Mouse (Mus musculus) liver, embryonic 14.5 days (tissue): ENCODE data around the gene 9130023H24Rik. TPM values are rescaled to one million over a fixed set of nuclear protein-coding genes. Genes with fewer than 3 reads are reported as not detected.

Source experiments
- ATAC-seq: fragments of 200-750 bp; cut with Nextera tagmentation; 2 replicates; pipeline ENCODE4 v1.8.0; 2017; ENCODE audit warnings: moderate number of reproducible peaks, mild to moderate bottlenecking, moderate library complexity; ENCODE audit not compliant: insufficient read depth
- DNase-seq, 3 experiments: peaks; one replicate each; pipeline ENCODE4 v3.0.0-alpha.2; 2012 to 2013; ENCODE audit warnings: low read depth in 3 of 3, low spot score in 3 of 3
- H3K27ac ChIP-seq: fragments of 300-500 bp; sonication (generic); 2 replicates; pipeline ENCODE4 v1.5.1; 2014; ENCODE audit warnings: moderate library complexity, mild to moderate bottlenecking, control low read depth, inconsistent platforms
- H3K27me3 ChIP-seq: fragments of 300-500 bp; sonication (generic); 2 replicates; pipeline ENCODE4 v1.6.1; 2014; ENCODE audit warnings: mild to moderate bottlenecking, low read length, moderate library complexity; ENCODE audit not compliant: control insufficient read depth, insufficient read depth
- H3K36me3 ChIP-seq: fragments of 300-500 bp; sonication (generic); replicated peaks from 2 replicates; pipeline ENCODE4 v1.6.1; 2014; ENCODE audit warnings: low read depth; ENCODE audit not compliant: control insufficient read depth, insufficient read depth
- H3K4me1 ChIP-seq, 2 experiments: fragments of 200-500 bp in 1 of 2; fragments of 300-500 bp in 1 of 2; sonication (generic) in 1 of 2; replicated peaks; 2 replicates each; pipeline ENCODE4 v1.6.1; 2012 to 2014; ENCODE audit warnings: antibody characterized with exemption in 1 of 2, inconsistent platforms in 1 of 2, low read length in 1 of 2; ENCODE audit not compliant: control insufficient read depth in 2 of 2, insufficient read depth in 2 of 2
- H3K4me2 ChIP-seq: fragments of 300-500 bp; sonication (generic); 2 replicates; pipeline ENCODE4 v1.6.1; 2014; ENCODE audit warnings: low read depth, mild to moderate bottlenecking, control low read depth, moderate library complexity
- H3K4me3 ChIP-seq, 2 experiments: fragments of 200-500 bp in 1 of 2; fragments of 300-500 bp in 1 of 2; sonication (generic) in 1 of 2; 2 replicates each; pipeline ENCODE4 v1.5.1; 2012 to 2014; ENCODE audit warnings: low read depth in 2 of 2, low read length in 2 of 2, mild to moderate bottlenecking in 2 of 2, control low read depth in 1 of 2, inconsistent platforms in 1 of 2, moderate library complexity in 1 of 2; ENCODE audit not compliant: insufficient read depth in 1 of 2
- H3K9ac ChIP-seq: fragments of 300-500 bp; sonication (generic); replicated peaks from 2 replicates; pipeline ENCODE4 v1.6.1; 2014; ENCODE audit warnings: mild to moderate bottlenecking, control low read depth, moderate library complexity
- H3K9me3 ChIP-seq: fragments of 300-500 bp; sonication (generic); 2 replicates; pipeline ENCODE4 v1.6.1; 2016; ENCODE audit warnings: low read length, mixed read lengths; ENCODE audit not compliant: control insufficient read depth
- CTCF ChIP-seq: IDR thresholded peaks from 2 replicates; pipeline ENCODE4 v1.5.1; 2016; ENCODE audit warnings: antibody characterized with exemption, low read depth, control low read depth
- EP300 ChIP-seq: IDR thresholded peaks from 2 replicates; pipeline ENCODE4 v1.6.1; 2016; ENCODE audit warnings: antibody characterized with exemption, low read depth
- WGBS: fragments of 180-500 bp; shearing (Covaris S2); extraction: QIAGEN DNeasy Blood & Tissue Kit; methylation state at CpG from one replicate; pipeline ENCODE4 v1.1.7; 2014; ENCODE audit not compliant: insufficient replicate concordance; 5-methylcytosine and 5-hydroxymethylcytosine counted together
- polyA plus RNA-seq, 2 experiments: library from polyadenylated mRNA; depleted of rRNA in 1 of 2; stranded (reverse) in 1 of 2; unstranded in 1 of 2; fragments of >200 nt; fragmentation: Nextera tagmentation in 1 of 2; extraction: Ambion mirVana in 1 of 2; gene quantifications; 2 replicates each; pipeline versions ENCODE4 v1.2.1 to v1.2.3; 2012 to 2014

Gene 9130023H24Rik
- polyA plus RNA-seq, 2 experiments: 1.1 to 1.6 TPM

DNA sequence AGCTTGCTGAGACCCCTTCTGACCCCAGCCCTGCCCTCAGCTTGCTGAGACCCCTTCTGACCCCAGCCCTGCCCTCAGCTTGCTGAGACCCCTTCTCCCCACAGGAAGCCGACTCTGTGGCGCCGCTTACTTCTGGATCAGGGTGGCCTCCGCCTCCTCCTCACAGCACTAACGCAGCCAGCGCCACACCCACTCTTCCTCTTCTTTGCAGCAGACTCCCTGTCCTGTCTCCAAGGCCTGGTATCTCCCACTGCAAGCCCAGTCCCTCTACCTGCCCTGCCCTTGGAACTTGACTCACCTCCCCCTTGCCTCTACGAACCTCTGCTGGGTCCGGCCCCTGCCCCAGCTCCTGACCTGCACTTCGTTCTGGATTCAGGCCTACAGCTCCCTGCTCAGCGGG is 6.1 kb upstream of the 9130023H24Rik start:
- H3K36me3 ChIP-seq: peaks cover 5% of the 10 kb centered on the region
- no peak overlapping the region for H3K9ac ChIP-seq
- no peaks in the 10 kb centered on the region for H3K9me3 ChIP-seq
- peaks cover 2% of the 10 kb centered on the region; the same call in 1 of the 2 replicates for H3K27me3 ChIP-seq
- DNase-seq (no peak), ATAC-seq (no peak)
- peaks cover 8 to 13% of the 10 kb centered on the region in 2 experiments for H3K4me1 ChIP-seq
- WGBS: 80% methylated on average over 10 of the region's 10 CpGs
- no peak overlapping the region for H3K4me3 ChIP-seq
- H3K4me2 ChIP-seq: no peak overlapping the region
- H3K27ac ChIP-seq: no peak overlapping the region
- TF ChIP-seq CTCF (no peak), EP300 (no peak)

DNA sequence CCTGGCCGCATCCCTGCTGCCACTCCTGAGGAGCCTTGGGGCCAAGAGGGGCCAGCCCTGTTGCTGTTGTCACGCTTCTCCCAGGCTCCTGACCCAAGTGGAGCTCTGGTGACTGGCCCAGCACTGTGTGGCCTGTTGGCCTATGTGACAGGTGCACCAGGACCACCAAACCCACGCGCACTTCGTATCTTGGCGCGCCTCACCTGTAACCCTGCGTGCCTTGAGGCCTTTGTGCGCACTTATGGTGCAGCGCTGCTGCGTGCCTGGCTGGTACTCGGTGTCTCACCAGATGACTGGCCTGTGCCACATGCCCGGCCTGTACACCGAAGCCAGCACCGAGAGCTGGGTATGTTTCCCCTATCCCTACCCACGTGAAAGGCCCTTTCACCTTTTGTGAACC is 4.5 kb upstream of the 9130023H24Rik start:
- H3K4me2 ChIP-seq: no peak overlapping the region
- DNase-seq (no peak), ATAC-seq (no peak)
- no peak overlapping the region for H3K9ac ChIP-seq
- TF ChIP-seq CTCF (no peak), EP300 (no peak)
- H3K27me3 ChIP-seq: peaks cover 2% of the 10 kb centered on the region; the same call in 1 of the 2 replicates
- H3K36me3 ChIP-seq: peaks cover 5% of the 10 kb centered on the region
- H3K4me1 ChIP-seq: peaks cover 13 to 14% of the 10 kb centered on the region in 2 experiments
- WGBS: 92% methylated on average over 16 of the region's 16 CpGs
- H3K4me3 ChIP-seq: no peak overlapping the region
- H3K9me3 ChIP-seq: no peaks in the 10 kb centered on the region
- H3K27ac ChIP-seq: no peak overlapping the region

DNA sequence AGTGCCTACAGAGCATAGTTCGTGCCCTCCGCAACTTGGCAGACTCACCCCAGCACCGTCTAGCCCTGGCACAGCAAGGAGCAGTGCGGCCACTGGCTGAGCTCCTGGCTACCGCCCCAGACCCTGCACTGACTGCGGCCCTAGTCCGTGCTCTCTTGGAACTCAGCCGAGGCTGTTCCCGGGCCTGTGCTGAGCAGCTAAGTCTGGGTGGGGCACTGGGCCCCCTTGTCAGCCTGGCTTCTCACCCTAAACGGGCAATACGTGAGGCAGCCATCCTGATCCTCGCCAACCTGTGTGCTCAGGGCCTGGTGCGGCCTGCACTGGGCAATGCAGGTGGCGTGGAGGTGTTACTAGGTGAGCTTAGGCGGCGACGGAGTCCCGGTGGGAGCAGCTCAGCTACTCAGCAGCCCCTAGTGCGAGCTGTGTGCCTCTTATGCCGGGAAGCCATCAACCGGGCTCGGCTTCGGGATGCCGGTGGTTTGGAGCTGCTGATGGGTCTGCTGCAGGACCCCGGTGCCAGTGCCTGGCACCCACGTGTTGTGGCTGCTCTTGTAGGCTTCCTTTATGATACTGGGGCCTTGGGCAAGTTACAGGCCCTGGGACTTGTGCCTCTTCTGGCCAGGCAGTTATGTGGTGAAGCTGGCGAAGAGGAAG is 2.4 kb upstream of the 9130023H24Rik start:
- Histone ChIP-seq H3K27ac (no peak overlapping the region), H3K4me2 (no peak overlapping the region), H3K4me3 (no peak overlapping the region), H3K27me3 (no peaks in the 10 kb centered on the region), H3K36me3 (peaks cover 5% of the 10 kb centered on the region), H3K9me3 (no peaks in the 10 kb centered on the region), H3K9ac (no peak overlapping the region), H3K4me1 (peaks cover 9 to 10% of the 10 kb centered on the region in 2 experiments)
- TF ChIP-seq CTCF (no peak), EP300 (no peak)
- 88% methylated on average over 27 of the region's 27 CpGs for WGBS
- DNase-seq: no peak
- no peak for ATAC-seq

DNA sequence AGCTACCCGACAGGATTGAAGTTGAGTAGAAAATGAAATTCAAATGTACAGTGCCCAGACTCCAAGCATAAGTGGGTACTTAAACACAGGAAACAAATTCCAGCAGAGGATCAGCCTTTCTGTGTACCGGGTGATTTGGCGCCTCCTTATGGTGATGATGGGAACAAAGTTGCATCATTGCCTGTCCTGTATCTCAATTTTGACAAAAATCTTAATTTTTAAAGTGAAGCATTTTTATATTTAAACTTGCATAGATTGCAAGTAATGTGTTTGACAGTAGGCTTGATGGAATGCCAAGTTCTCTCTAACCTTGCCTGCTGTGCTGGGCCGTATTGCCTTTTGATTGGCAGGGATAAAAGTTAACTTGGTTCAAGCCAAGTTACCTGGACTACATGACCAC is 1.2 kb upstream of the 9130023H24Rik start:
- TF ChIP-seq EP300: peak; percentile 8; the same call in 1 of the 2 replicates
- peak; percentile 63; the same call in 1 of the 2 replicates for TF ChIP-seq CTCF
- peaks cover 5% of the 10 kb centered on the region for H3K36me3 ChIP-seq
- no peaks in the 10 kb centered on the region for H3K27me3 ChIP-seq
- peak overlapping the region; percentile 52 for H3K9ac ChIP-seq
- peak overlapping the region; percentile 63 to 71; a peak in 3 of 4 replicates for H3K4me3 ChIP-seq
- peak overlapping the region; percentile 67 for H3K4me2 ChIP-seq
- no peaks in the 10 kb centered on the region for H3K9me3 ChIP-seq
- H3K27ac ChIP-seq: peak overlapping the region; percentile 76
- ATAC-seq (no peak), DNase-seq (peak; percentile 52 to 63 (median 57))
- H3K4me1 ChIP-seq: peaks cover 9 to 10% of the 10 kb centered on the region in 2 experiments
- 26% methylated on average over 4 of the region's 4 CpGs for WGBS

DNA sequence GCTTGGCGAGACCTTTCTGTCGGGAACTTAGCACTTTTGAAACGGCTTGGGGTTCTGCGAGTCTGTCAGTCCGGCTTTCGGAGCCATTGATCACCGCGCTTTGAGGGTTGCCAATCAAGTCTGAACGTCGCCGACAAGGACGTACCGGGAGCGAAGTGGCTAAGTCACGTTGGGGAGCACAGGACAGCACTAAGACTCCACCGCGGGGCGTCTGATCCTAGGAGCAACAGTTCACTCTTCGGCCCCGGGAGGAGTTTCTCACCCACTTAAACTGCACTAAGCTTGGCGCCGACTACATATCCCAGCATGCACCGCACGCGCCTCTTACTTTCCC is 271 bp downstream of the 9130023H24Rik start:
- Histone ChIP-seq H3K36me3 (peaks cover 5% of the 10 kb centered on the region), H3K27me3 (no peaks in the 10 kb centered on the region), H3K27ac (peak overlapping the region; percentile 95), H3K9me3 (no peaks in the 10 kb centered on the region), H3K4me1 (peaks cover 9 to 10% of the 10 kb centered on the region in 2 experiments), H3K4me2 (peak overlapping the region; percentile 74), H3K9ac (peak overlapping the region; percentile 88), H3K4me3 (peak overlapping the region; percentile 71 to 97)
- ATAC-seq (no peak), DNase-seq (no peak)
- TF ChIP-seq EP300: no peak
- WGBS: under 1% methylated on average over 25 of the region's 25 CpGs
